Mouse (Mus musculus) cortical plate, adult 2 months (tissue): Measurements from ENCODE around the gene Casq2.

Experiments used
- CTCF ChIP-seq: fragments of 200-500 bp; IDR thresholded peaks from 2 replicates; pipeline ENCODE4 v1.5.1; 2011; ENCODE audit warnings: mild to moderate bottlenecking, control low read depth, low read length; ENCODE audit not compliant: insufficient read depth; ENCODE audit errors: extremely low read depth
- POLR2A ChIP-seq: fragments of 200-500 bp; IDR thresholded peaks from 2 replicates; pipeline ENCODE4 v1.6.1; 2011; ENCODE audit warnings: mild to moderate bottlenecking, low read length, control low read depth; ENCODE audit not compliant: insufficient read depth; ENCODE audit errors: extremely low read depth

DNA sequence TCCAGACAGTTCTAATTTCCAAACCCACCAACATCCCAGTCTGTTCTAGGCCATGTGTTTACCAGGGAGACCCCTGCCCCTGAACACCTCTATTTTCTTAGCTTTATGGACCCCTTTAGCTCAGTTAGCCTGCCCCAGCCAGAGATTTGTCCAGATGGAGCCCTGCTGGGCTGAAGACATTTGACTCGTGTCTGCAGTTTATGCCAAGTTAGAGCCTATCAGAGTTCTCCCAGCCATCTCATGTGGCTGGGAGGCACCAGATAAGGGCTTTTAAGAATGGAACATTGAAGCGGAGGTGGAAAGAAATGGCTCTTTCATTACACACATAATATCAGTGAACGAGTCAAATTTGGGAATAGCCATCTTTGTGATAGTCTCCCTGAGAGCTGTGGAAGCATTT, 57.3 kb downstream of the Casq2 start:
- TF ChIP-seq CTCF (no peak), POLR2A (no peak)
